Mouse (Mus musculus) gonadal fat pad, adult 2 months (tissue): ENCODE results near the gene Smim24. TPM values are rescaled to one million over a fixed set of nuclear protein-coding genes. Genes with fewer than 3 reads are reported as not detected.

ENCODE experiments used
- DNase-seq: peaks from one replicate; pipeline ENCODE4 v3.0.0-alpha.2; 2012; ENCODE audit warnings: low read depth
- polyA plus RNA-seq: library from polyadenylated mRNA; depleted of rRNA; stranded (reverse); fragments of >200 nt; gene quantifications from 2 replicates; pipeline ENCODE4 v1.2.3, GENCODE M21; 2012; rRNA removed

Gene Smim24
- polyA plus RNA-seq, 1 experiment: 28.6 TPM

DNA sequence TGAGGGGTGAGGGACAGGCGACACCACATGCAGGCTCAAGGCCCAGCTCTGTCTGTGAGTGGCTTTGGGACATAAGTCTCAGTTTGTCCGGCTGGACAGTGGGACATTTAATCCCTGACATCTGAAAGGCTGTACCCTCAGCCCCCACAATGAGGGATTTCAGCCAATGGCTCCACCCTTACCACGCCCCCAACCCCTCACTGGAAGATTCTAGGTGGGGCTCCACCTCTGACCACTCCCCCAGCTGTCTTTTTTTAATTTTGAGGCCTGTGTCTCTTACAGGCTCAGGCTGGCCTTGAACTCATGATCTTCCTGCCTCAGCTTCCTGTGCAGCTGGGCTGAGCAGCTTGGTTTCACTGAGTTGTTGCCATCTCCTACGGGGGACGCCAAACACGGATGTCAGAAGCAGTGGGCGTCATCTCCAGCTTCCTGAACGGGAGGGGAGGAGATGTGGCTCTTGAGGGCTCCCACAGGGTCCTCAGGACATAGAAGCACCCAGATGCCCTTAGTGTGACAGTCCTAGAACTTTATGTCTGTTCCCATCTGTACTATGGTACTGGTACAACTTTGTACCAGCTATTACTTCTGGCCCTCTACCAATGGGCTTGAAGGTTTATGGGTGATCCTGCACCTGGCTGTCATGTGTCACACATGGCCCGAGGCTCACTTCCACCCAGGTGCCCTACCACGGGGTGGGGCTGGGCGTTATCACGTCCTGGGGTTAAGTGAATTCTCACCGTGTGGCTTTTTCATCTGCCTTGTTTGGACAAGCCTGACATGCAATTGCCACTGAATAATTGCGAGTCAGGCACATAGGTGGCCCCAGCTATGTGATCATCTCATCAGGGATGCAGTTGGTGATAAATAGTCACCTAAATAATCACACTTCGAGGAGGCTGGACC lies 41.8 kb downstream of the Smim24 start:
- no peak for DNase-seq

DNA sequence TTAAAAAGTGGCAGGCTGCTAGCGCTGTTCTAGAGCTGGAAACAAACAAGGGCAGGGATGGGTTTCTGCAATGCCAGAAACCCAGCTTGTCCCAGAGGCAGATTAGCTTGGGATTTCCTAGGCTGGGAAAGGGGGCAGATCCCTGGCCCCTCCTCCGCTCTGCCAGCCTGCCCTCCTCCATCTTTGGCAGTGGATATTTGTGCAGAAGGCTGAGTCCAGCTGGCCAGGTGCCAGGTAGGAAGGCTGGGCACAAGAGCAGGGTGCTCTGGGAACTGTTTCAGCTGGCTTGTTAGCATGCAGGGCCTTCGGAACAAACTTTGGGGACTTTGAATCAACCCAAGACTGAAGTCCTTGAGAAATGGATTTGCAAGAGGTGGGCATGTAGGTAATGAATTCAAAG lies 42.6 kb downstream of the Smim24 start:
- DNase-seq: no peak

DNA sequence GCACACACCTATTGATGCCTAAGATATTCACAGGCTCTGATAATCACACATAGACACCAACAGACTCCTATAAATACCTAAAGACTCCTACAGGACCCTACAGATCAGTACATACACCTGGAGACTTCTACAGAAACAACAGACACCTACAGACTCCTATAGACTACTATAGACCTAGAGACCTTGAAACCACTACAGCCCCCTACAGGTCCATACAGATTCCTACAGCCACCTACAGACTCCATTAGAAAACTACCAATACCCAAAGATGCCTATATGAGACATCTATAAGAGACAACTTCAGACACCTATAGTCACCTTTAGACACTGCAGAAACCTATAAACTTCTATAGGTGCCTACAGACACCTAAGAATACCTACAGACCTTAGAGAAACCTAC lies 48.2 kb downstream of the Smim24 start:
- no peak for DNase-seq

Other genes with a start within 250 kb of the Smim24 start
- gene Pias4, start 225.1 kb upstream of the Smim24 start, polyA plus RNA-seq: 31.5 and 32.8 TPM in 2 replicates
- gene Eef2, start 216.4 kb upstream of the Smim24 start, polyA plus RNA-seq: 1,971 and 2,241 TPM in 2 replicates
- gene Dapk3, start 210.0 kb upstream of the Smim24 start, polyA plus RNA-seq: 76.3 and 81.7 TPM in 2 replicates
- gene 4930442H23Rik, start 209.2 kb upstream of the Smim24 start, polyA plus RNA-seq: not detected in 2 replicates
- not detected in 2 replicates for gene Nmrk2, start 191.0 kb upstream of the Smim24 start, polyA plus RNA-seq
- 0.03 TPM in 1 of 2 replicates, not detected in the other for gene Atcay, start 162.2 kb upstream of the Smim24 start, polyA plus RNA-seq
- gene Zfr2, start 159.9 kb upstream of the Smim24 start, polyA plus RNA-seq: 17.9 and 20.9 TPM in 2 replicates
- 3.1 and 4.7 TPM in 2 replicates for gene Matk, start 140.1 kb upstream of the Smim24 start, polyA plus RNA-seq
- 65.7 and 72.8 TPM in 2 replicates for gene Mrpl54, start 126.1 kb upstream of the Smim24 start, polyA plus RNA-seq
- gene Apba3, start 126.1 kb upstream of the Smim24 start, polyA plus RNA-seq: 61.1 and 77.4 TPM in 2 replicates
- gene Tjp3, start 101.5 kb upstream of the Smim24 start, polyA plus RNA-seq: 21.4 and 29.9 TPM in 2 replicates
- 57.9 and 58.4 TPM in 2 replicates for gene Pip5k1c, start 100.1 kb upstream of the Smim24 start, polyA plus RNA-seq
- gene Cactin, start 71.9 kb upstream of the Smim24 start, polyA plus RNA-seq: 24.8 and 25.0 TPM in 2 replicates
- gene Tbxa2r, start 64.3 kb upstream of the Smim24 start, polyA plus RNA-seq: 8.3 and 9.3 TPM in 2 replicates
- 1.4 and 1.7 TPM in 2 replicates for gene Gipc3, start 49.8 kb upstream of the Smim24 start, polyA plus RNA-seq
- gene Hmg20b, start 42.6 kb upstream of the Smim24 start, polyA plus RNA-seq: 60.3 and 76.7 TPM in 2 replicates
- 29.8 and 39.5 TPM in 2 replicates for gene Mfsd12, start 35.6 kb upstream of the Smim24 start, polyA plus RNA-seq
- 1.7 and 2.0 TPM in 2 replicates for gene 4930404N11Rik, start 27.2 kb upstream of the Smim24 start, polyA plus RNA-seq
- gene Fzr1, start 14.5 kb upstream of the Smim24 start, polyA plus RNA-seq: 48.7 and 59.7 TPM in 2 replicates
- 93.9 and 96.3 TPM in 2 replicates for gene Dohh, start 8.6 kb upstream of the Smim24 start, polyA plus RNA-seq
- 3.3 and 4.2 TPM in 2 replicates for gene Gm48551, start 8.6 kb upstream of the Smim24 start, polyA plus RNA-seq
- gene Gm48552, start 4.0 kb upstream of the Smim24 start, polyA plus RNA-seq: 3.1 and 5.6 TPM in 2 replicates
- gene Nfic, start 62.6 kb downstream of the Smim24 start, polyA plus RNA-seq: 33.6 and 61.6 TPM in 2 replicates
- 0.27 and 0.67 TPM in 2 replicates for gene Celf5, start 89.7 kb downstream of the Smim24 start, polyA plus RNA-seq
- gene Ncln, start 103.3 kb downstream of the Smim24 start, polyA plus RNA-seq: 115 and 131 TPM in 2 replicates
- gene S1pr4, start 107.1 kb downstream of the Smim24 start, polyA plus RNA-seq: 2.8 and 3.5 TPM in 2 replicates
- 3.3 and 4.7 TPM in 2 replicates for gene Gna15, start 131.2 kb downstream of the Smim24 start, polyA plus RNA-seq
- 202 and 223 TPM in 2 replicates for gene Gna11, start 152.1 kb downstream of the Smim24 start, polyA plus RNA-seq
- gene Aes, start 166.4 kb downstream of the Smim24 start, polyA plus RNA-seq: 651 and 877 TPM in 2 replicates
- 75.0 and 107 TPM in 2 replicates for gene Tle2, start 181.5 kb downstream of the Smim24 start, polyA plus RNA-seq
- gene Tle6, start 208.0 kb downstream of the Smim24 start, polyA plus RNA-seq: 14.2 and 31.0 TPM in 2 replicates
- gene BC025920, start 213.2 kb downstream of the Smim24 start, polyA plus RNA-seq: 1.2 and 1.7 TPM in 2 replicates
- gene Sirt6, start 234.7 kb downstream of the Smim24 start, polyA plus RNA-seq: 27.7 and 28.5 TPM in 2 replicates
- 38.6 and 40.5 TPM in 2 replicates for gene Ankrd24, start 235.5 kb downstream of the Smim24 start, polyA plus RNA-seq